Mouse (Mus musculus) G1E (cell line): ENCODE data around the gene Cdh6.

Experiments
- CTCF ChIP-seq: IDR thresholded peaks from 2 replicates; pipeline ENCODE4 v1.5.1; 2012; ENCODE audit warnings: low read depth, low read length, inconsistent platforms, mixed read lengths
- GATA2 ChIP-seq: IDR thresholded peaks from 2 replicates; pipeline ENCODE4 v1.6.1; 2012; ENCODE audit warnings: low read depth, low read length, inconsistent platforms, borderline replicate concordance

DNA sequence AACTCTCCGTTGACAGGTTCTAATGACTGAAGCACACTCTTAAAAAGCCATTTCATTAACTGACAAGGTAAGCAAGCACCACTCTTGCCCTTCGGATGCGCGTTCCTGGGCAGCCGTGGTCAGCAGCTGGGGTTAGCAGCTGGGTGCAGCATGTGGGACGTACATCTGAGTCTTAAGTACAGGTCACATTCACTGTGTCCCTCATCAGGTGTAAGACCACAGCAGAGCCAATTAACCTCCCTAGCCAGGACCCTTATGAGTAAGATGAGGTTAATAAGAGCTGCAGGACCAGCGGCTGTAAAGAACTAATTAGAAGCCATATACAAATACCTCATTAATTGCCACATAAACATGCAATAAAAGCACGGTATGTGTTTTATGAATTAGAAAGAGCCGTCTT lies 106.7 kb downstream of the Cdh6 start:
- no peak for TF ChIP-seq CTCF
- no peak for TF ChIP-seq GATA2
